Mouse (Mus musculus): ENCODE results near the gene Sptbn4.
A peak's percentile ranks its signal among the peaks of the same experiment; 100 is the strongest.

The Sptbn4 gene

GRCm38 (mm10) chr7:27381009-27381408 is 66.5 kb downstream of the Sptbn4 start:
- no peak for DNase-seq

GRCm38 (mm10) chr7:27379836-27380235 is 67.7 kb downstream of the Sptbn4 start:
- DNase-seq = no peak

- peak; percentile 53 for DNase-seq
These were observed 69.1 kb downstream of the Sptbn4 start for GRCm38 (mm10) chr7:27378431-27378830.

- DNase-seq = no peak
These were observed 72.2 kb downstream of the Sptbn4 start for GRCm38 (mm10) chr7:27375274-27375673.

GRCm38 (mm10) chr7:27371715-27372462 is 75.6 kb downstream of the Sptbn4 start:
- no peak for DNase-seq

- no peak for DNase-seq
These were observed 78.4 kb downstream of the Sptbn4 start for GRCm38 (mm10) chr7:27369111-27369510.

GRCm38 (mm10) chr7:27367976-27368375 is 79.5 kb downstream of the Sptbn4 start:
- DNase-seq = no peak

GRCm38 (mm10) chr7:27366082-27366844 is 81.2 kb downstream of the Sptbn4 start:
- DNase-seq = no peak

- DNase-seq = no peak
These were observed 83.1 kb downstream of the Sptbn4 start for GRCm38 (mm10) chr7:27364379-27364778.

- DNase-seq = peak; percentile 99 to 100
These were observed 86.1 kb downstream of the Sptbn4 start for GRCm38 (mm10) chr7:27361283-27361946.

GRCm38 (mm10) chr7:27360749-27361148 is 86.7 kb downstream of the Sptbn4 start:
- no peak for DNase-seq

- DNase-seq = no peak
These were observed 87.7 kb downstream of the Sptbn4 start for GRCm38 (mm10) chr7:27359706-27360358.

GRCm38 (mm10) chr7:27359162-27359561 is 88.3 kb downstream of the Sptbn4 start:
- DNase-seq = no peak

GRCm38 (mm10) chr7:27357595-27357978 is 89.9 kb downstream of the Sptbn4 start:
- DNase-seq = no peak

- DNase-seq = peak in 1 of 2 experiments; percentile 60
These were observed 90.5 kb downstream of the Sptbn4 start, which contains the start of gene Gm20479 for GRCm38 (mm10) chr7:27356861-27357594. TSS of gene Gm20479 (minus strand) at chr7:27357419.

- peak; percentile 61 to 65 for DNase-seq
These were observed 91.2 kb downstream of the Sptbn4 start for GRCm38 (mm10) chr7:27356248-27356647.

GRCm38 (mm10) chr7:27355745-27356240 is 91.7 kb downstream of the Sptbn4 start, which contains the start of gene Shkbp1:
TSS of gene Shkbp1 (minus strand) at chr7:27356019.
- DNase-seq = peak; percentile 91 to 92

- DNase-seq = no peak
These were observed 92.2 kb downstream of the Sptbn4 start for GRCm38 (mm10) chr7:27355261-27355660.

GRCm38 (mm10) chr7:27354783-27355182 is 92.7 kb downstream of the Sptbn4 start:
- no peak for DNase-seq

GRCm38 (mm10) chr7:27354144-27354543 is 93.3 kb downstream of the Sptbn4 start:
- no peak for DNase-seq

GRCm38 (mm10) chr7:27345444-27345843 is 102.0 kb downstream of the Sptbn4 start:
- no peak for DNase-seq

- peak in 1 of 2 experiments; percentile 22 for DNase-seq
These were observed 104.9 kb downstream of the Sptbn4 start for GRCm38 (mm10) chr7:27342595-27342994.

All from lung, postnatal 4 days (tissue).